ENCODE assay signal across 16 mouse cellular contexts in the genomic region with DNA sequence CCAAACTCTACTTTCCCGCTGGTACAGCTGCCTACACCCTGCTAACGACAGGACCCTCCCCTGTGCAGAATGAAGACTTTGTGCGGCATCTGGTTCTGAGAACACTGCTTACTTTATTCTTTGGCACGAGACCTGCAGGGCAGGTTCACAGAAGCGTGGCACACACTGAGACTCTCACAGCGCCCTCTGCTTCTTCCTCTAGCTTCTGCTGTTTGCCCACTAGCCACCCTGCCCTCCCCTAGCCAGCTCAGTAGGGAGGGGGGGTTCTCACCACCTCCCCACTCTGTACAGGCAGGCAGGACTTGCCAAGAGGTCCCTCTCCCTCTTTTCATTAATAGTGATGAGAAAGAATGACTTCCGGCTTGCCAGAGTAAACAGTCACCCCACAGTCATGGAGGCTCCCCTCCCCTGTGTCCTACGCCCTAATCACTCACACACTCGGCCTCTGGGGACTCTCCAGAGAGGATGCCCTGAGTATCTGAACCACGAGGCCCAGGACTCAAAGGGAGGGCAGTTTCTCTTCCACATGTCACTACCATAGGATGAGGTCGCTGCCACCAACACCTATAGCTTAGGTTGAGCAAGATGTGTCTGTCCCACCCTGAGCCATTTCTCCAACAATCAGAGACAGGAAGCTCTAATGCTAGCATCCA. TPM values are rescaled to one million over a fixed set of nuclear protein-coding genes. Genes with fewer than 3 reads are reported as not detected.
DNase-seq lines count a peak whose midpoint lies in the region; ATAC-seq and TF ChIP-seq lines count a peak whose summit lies in the region.
"Had no signal": no experiment of that assay in that cellular context is flagged by ENCODE, and none has a peak within 500 bp of the region (broad histone marks: within the 10 kb centered on the region; RNA-seq: fewer than 3 reads in every experiment).

No protein-coding gene starts in this region.

- no peak for TF ChIP-seq POLR2A in myocyte (IDR thresholded peaks at IDR 0.05; ENCODE audit: insufficient read length, low read depth)

- H3K4me3 ChIP-seq in kidney, postnatal 0 days (replicated peaks; ENCODE audit: low read depth, low read length): no peak overlapping the region
- no peak overlapping the region for H3K4me3 ChIP-seq in kidney, embryonic 15.5 days (replicated peaks)
- H3K4me3 ChIP-seq in embryonic facial prominence, embryonic 14.5 days (ENCODE audit: low read depth, low read length): no peak overlapping the region
- no peak overlapping the region for H3K4me3 ChIP-seq in myocyte
- H3K4me3 ChIP-seq: erythroblast, embryonic 14.5 days; heart, embryonic 12.5 days had no signal

- H3K79me2 ChIP-seq in myocyte (ENCODE audit: control insufficient read depth, insufficient read depth): peaks cover 20% of the 10 kb centered on the region

- peak; percentile 21; the same call in 1 of the 2 replicates for TF ChIP-seq CTCF in kidney, postnatal 0 days (IDR thresholded peaks at IDR 0.05; ENCODE audit: low read depth)

- 45% methylated on average over 11 of the region's 11 CpGs for WGBS in kidney, postnatal 0 days
- 58% methylated on average over 11 of the region's 11 CpGs for WGBS in kidney, embryonic 15.5 days
- WGBS in embryonic facial prominence, embryonic 14.5 days: 34% methylated on average over 11 of the region's 11 CpGs

- H3K36me3 ChIP-seq in kidney, postnatal 0 days (ENCODE audit: insufficient read depth, low read length): no peaks in the 10 kb centered on the region
- no peaks in the 10 kb centered on the region for H3K36me3 ChIP-seq in kidney, embryonic 15.5 days
- no peaks in the 10 kb centered on the region for H3K36me3 ChIP-seq in embryonic facial prominence, embryonic 14.5 days (ENCODE audit: control insufficient read depth, insufficient read depth, low read length)
- H3K36me3 ChIP-seq in myocyte (ENCODE audit: control insufficient read depth, insufficient read depth): no peaks in the 10 kb centered on the region
- H3K36me3 ChIP-seq: heart, embryonic 12.5 days had no signal

- peak; percentile 40 for DNase-seq in kidney, postnatal 0 days (ENCODE audit: low spot score)
- peak; percentile 60 for DNase-seq in 3T3-L1 (ENCODE audit: low read depth, low spot score)
- DNase-seq in embryonic facial prominence, embryonic 14.5 days (ENCODE audit: low spot score): peak; percentile 28
- DNase-seq in cerebellum, adult 8-10 months: no peak
- DNase-seq: adrenal gland, postnatal 14 days; cerebellum, adult 9-10 months; embryo, embryonic 11 days; forebrain, postnatal 0 days; layer of hippocampus, postnatal 36 days; thymus, adult 18-20 months had no signal

- H3K4me1 ChIP-seq in kidney, postnatal 0 days (replicated peaks; ENCODE audit: insufficient read depth, low read length): peaks cover 10% of the 10 kb centered on the region
- H3K4me1 ChIP-seq in kidney, embryonic 15.5 days: peaks cover 55% of the 10 kb centered on the region
- H3K4me1 ChIP-seq in embryonic facial prominence, embryonic 14.5 days (ENCODE audit: control insufficient read depth, insufficient read depth, low read length): peaks cover 11% of the 10 kb centered on the region

- H3K27me3 ChIP-seq in kidney, postnatal 0 days (ENCODE audit: insufficient read depth, low read length): no peaks in the 10 kb centered on the region
- H3K27me3 ChIP-seq in kidney, embryonic 15.5 days: peaks cover 17% of the 10 kb centered on the region
- peaks cover 9% of the 10 kb centered on the region for H3K27me3 ChIP-seq in embryonic facial prominence, embryonic 14.5 days (replicated peaks; ENCODE audit: control insufficient read depth, insufficient read depth, low read length)
- H3K27me3 ChIP-seq in myocyte (ENCODE audit: control insufficient read depth, insufficient read depth, insufficient read length): no peaks in the 10 kb centered on the region

- no peak overlapping the region for H3K4me2 ChIP-seq in kidney, postnatal 0 days (ENCODE audit: low read length)
- no peak overlapping the region for H3K4me2 ChIP-seq in kidney, embryonic 15.5 days
- H3K4me2 ChIP-seq in embryonic facial prominence, embryonic 14.5 days (ENCODE audit: low read depth, low read length): no peak overlapping the region
- peak overlapping the region; percentile 34 for H3K4me2 ChIP-seq in myocyte (ENCODE audit: low read depth)
- H3K4me2 ChIP-seq: heart, embryonic 12.5 days had no signal

- ATAC-seq in kidney, postnatal 0 days (replicated peaks; ENCODE audit: low FRiP score, low read depth): no peak
- ATAC-seq in kidney, embryonic 15.5 days (replicated peaks; ENCODE audit: low FRiP score): no peak
- ATAC-seq in embryonic facial prominence, embryonic 14.5 days (ENCODE audit: low read depth): no peak
- no peak for ATAC-seq in megakaryocyte-erythroid progenitor cell, adult 5-6 weeks (replicated peaks; ENCODE audit: low FRiP score, low TSS enrichment, poor library complexity, severe bottlenecking)
- ATAC-seq: forebrain, postnatal 0 days; midbrain, embryonic 16.5 days had no signal

- no peak overlapping the region for H3K9ac ChIP-seq in kidney, postnatal 0 days (ENCODE audit: low read depth, low read length)
- H3K9ac ChIP-seq in kidney, embryonic 15.5 days: no peak overlapping the region
- no peak overlapping the region for H3K9ac ChIP-seq in embryonic facial prominence, embryonic 14.5 days (ENCODE audit: low read depth, low read length)
- H3K9ac ChIP-seq: forebrain, postnatal 0 days; heart, embryonic 12.5 days had no signal

- no peaks in the 10 kb centered on the region for H3K9me3 ChIP-seq in kidney, postnatal 0 days (replicated peaks; ENCODE audit: low read length)
- H3K9me3 ChIP-seq in kidney, embryonic 15.5 days (replicated peaks): no peaks in the 10 kb centered on the region
- no peaks in the 10 kb centered on the region for H3K9me3 ChIP-seq in embryonic facial prominence, embryonic 14.5 days (ENCODE audit: control insufficient read depth, low read length)
- H3K9me3 ChIP-seq: heart, embryonic 12.5 days had no signal

- H3K27ac ChIP-seq in kidney, postnatal 0 days: peak overlapping the region; percentile 38; the same call in 1 of the 2 replicates
- no peak overlapping the region for H3K27ac ChIP-seq in kidney, embryonic 15.5 days
- H3K27ac ChIP-seq in embryonic facial prominence, embryonic 14.5 days (replicated peaks; ENCODE audit: low read depth, low read length): no peak overlapping the region

- H3ac ChIP-seq in myocyte (ENCODE audit: control insufficient read depth, insufficient read length): no peak overlapping the region

TF ChIP-seq in myocyte, 11 proteins besides CTCF, POLR2A, EP300 and RAD21:
- no peak for TF ChIP-seq TCF3 (IDR thresholded peaks at IDR 0.05; ENCODE audit: insufficient read length, low read depth)
- no peak for TF ChIP-seq CEBPB (IDR thresholded peaks at IDR 0.05; ENCODE audit: insufficient read depth, poor library complexity, severe bottlenecking)
- TF ChIP-seq REST (IDR thresholded peaks at IDR 0.05; ENCODE audit: insufficient read depth, insufficient read length): no peak
- TF ChIP-seq MAX (IDR thresholded peaks at IDR 0.05; ENCODE audit: low read depth): no peak
- TF ChIP-seq MYOD1 (IDR thresholded peaks at IDR 0.05; ENCODE audit: control insufficient read depth in 1 of 3, insufficient read length in 2 of 3, low read depth in 2 of 3): no peak
- TF ChIP-seq POLR2AphosphoS2 (IDR thresholded peaks at IDR 0.05; ENCODE audit: insufficient read length, low read depth): no peak
- no peak for TF ChIP-seq MYOG (IDR thresholded peaks at IDR 0.05; ENCODE audit: control insufficient read depth in 1 of 3, insufficient read depth in 1 of 3, insufficient read length in 2 of 3, low read depth in 2 of 3)
- TF ChIP-seq TCF12 (IDR thresholded peaks at IDR 0.05; ENCODE audit: insufficient read depth, poor library complexity, severe bottlenecking): no peak
- TF ChIP-seq SRF (IDR thresholded peaks at IDR 0.05; ENCODE audit: control insufficient read depth, insufficient read length, low read depth): no peak
- TF ChIP-seq USF1 (IDR thresholded peaks at IDR 0.05; ENCODE audit: low read depth): no peak
- TF ChIP-seq E2F4 (IDR thresholded peaks at IDR 0.05; ENCODE audit: insufficient read depth): no peak

RNA-seq across cellular contexts. Expression of a gene that starts 6.0 kb away (rescaled TPM):
- polyA plus RNA-seq in kidney, postnatal 0 days (2015; fragmentation: Nextera tagmentation; extraction: Ambion mirVana): 20.6 and 22.5 TPM in 2 replicates
- 6.5 and 7.2 TPM in 2 replicates for polyA plus RNA-seq in kidney, embryonic 15.5 days (2015; fragmentation: Nextera tagmentation; extraction: Ambion mirVana)
- polyA plus RNA-seq in embryonic facial prominence, embryonic 14.5 days (2014; fragmentation: Nextera tagmentation; extraction: Ambion mirVana): 2.9 and 3.6 TPM in 2 replicates
- polyA plus RNA-seq in myocyte (2012; fragmentation: generic; extraction: Trizol): 9.8 TPM
- 1.5 TPM in 1 of 2 replicates, not detected in the other for total RNA-seq in megakaryocyte-erythroid progenitor cell, adult 5-6 weeks (2014; fragmentation: Nextera tagmentation)
- 0.85 and 0.88 TPM in 2 replicates for total RNA-seq in megakaryocyte-erythroid progenitor cell, adult 5-6 weeks (2017)
- polyA plus RNA-seq: erythroblast, embryonic 14.5 days had no signal

RNA-seq across cellular contexts. Expression of a gene that starts 59.5 kb away (rescaled TPM):
- polyA plus RNA-seq in kidney, postnatal 0 days (2015; fragmentation: Nextera tagmentation; extraction: Ambion mirVana): 55.0 and 58.3 TPM in 2 replicates
- 46.5 and 51.7 TPM in 2 replicates for polyA plus RNA-seq in kidney, embryonic 15.5 days (2015; fragmentation: Nextera tagmentation; extraction: Ambion mirVana)
- polyA plus RNA-seq in embryonic facial prominence, embryonic 14.5 days (2014; fragmentation: Nextera tagmentation; extraction: Ambion mirVana): 47.2 and 51.6 TPM in 2 replicates
- 11.5 TPM for polyA plus RNA-seq in myocyte (2012; fragmentation: generic; extraction: Trizol)
- total RNA-seq in megakaryocyte-erythroid progenitor cell, adult 5-6 weeks (2014; fragmentation: Nextera tagmentation): 20.9 and 35.9 TPM in 2 replicates
- total RNA-seq in megakaryocyte-erythroid progenitor cell, adult 5-6 weeks (2017): 13.1 and 18.7 TPM in 2 replicates
